Mouse (Mus musculus): Measurements from ENCODE around the gene Sprr2f.

GRCm38 (mm10) chr3:92316320-92316719 lies 48.7 kb upstream of the Sprr2f start, which contains the start of gene Sprr2b:
- TF ChIP-seq MAFK (IDR thresholded peaks at IDR 0.05; ENCODE audit: insufficient read depth, low read depth, low read length) = no peak
- no peak for TF ChIP-seq CHD2 (IDR thresholded peaks at IDR 0.05; ENCODE audit: low read depth, low read length)
- no peak for TF ChIP-seq ZC3H11A (IDR thresholded peaks at IDR 0.05; ENCODE audit: borderline replicate concordance, low read depth, low read length)

Data from ES-E14 (cell line).